Mouse (Mus musculus) liver, postnatal 0 days (tissue): ENCODE measurements at regions not wholly inside any gene's neighbourhood (a gene's known extent, or its start where the extent isn't known, plus 50 kb on each side); places are given as distances from the start of the nearest gene placed in this dataset.
A peak's percentile ranks its signal among the peaks of the same experiment; 100 is the strongest.
"Not testable (repeated sequence)": the region's sequence is repeated elsewhere in the genome, so short reads cannot be mapped to it uniquely, and the experiment has no call there.

ENCODE experiments used
- ATAC-seq: fragments of 200-750 bp; cut with Nextera tagmentation; 2 replicates; pipeline ENCODE4 v1.8.0; 2017; ENCODE audit warnings: mild to moderate bottlenecking, moderate library complexity
- DNase-seq: peaks from one replicate; pipeline ENCODE4 v3.0.0-alpha.2; 2016
- H3K27ac ChIP-seq: fragments of 300-500 bp; sonication (generic); 2 replicates; pipeline ENCODE4 v1.5.1; 2014; ENCODE audit warnings: antibody characterized with exemption, moderate library complexity, mild to moderate bottlenecking, low read depth
- H3K27me3 ChIP-seq: fragments of 300-500 bp; sonication (generic); 2 replicates; pipeline ENCODE4 v1.6.1; 2014; ENCODE audit warnings: low read length, control low read depth, mixed read lengths; ENCODE audit not compliant: insufficient read depth
- H3K36me3 ChIP-seq: fragments of 300-500 bp; sonication (generic); replicated peaks from 2 replicates; pipeline ENCODE4 v1.6.1; 2014; ENCODE audit warnings: mild to moderate bottlenecking, control low read depth, low read length, moderate library complexity, mixed read lengths; ENCODE audit not compliant: insufficient read depth
- H3K4me1 ChIP-seq: fragments of 300-500 bp; sonication (generic); 2 replicates; pipeline ENCODE4 v1.6.1; 2014; ENCODE audit warnings: antibody characterized with exemption, mild to moderate bottlenecking, control low read depth; ENCODE audit not compliant: insufficient read depth
- H3K4me2 ChIP-seq: fragments of 300-500 bp; sonication (generic); 2 replicates; pipeline ENCODE4 v1.6.1; 2014; ENCODE audit warnings: low read depth, mild to moderate bottlenecking, low read length, moderate library complexity, mixed read lengths
- H3K4me3 ChIP-seq: fragments of 300-500 bp; sonication (generic); 2 replicates; pipeline ENCODE4 v1.5.1; 2014; ENCODE audit warnings: low read depth, low read length
- H3K9ac ChIP-seq: fragments of 300-500 bp; sonication (generic); replicated peaks from 2 replicates; pipeline ENCODE4 v1.6.1; 2014; ENCODE audit warnings: mild to moderate bottlenecking, moderate library complexity
- H3K9me3 ChIP-seq: fragments of 300-500 bp; sonication (generic); 2 replicates; pipeline ENCODE4 v1.6.1; 2016; ENCODE audit warnings: mild to moderate bottlenecking, control low read depth, low read length, mixed read lengths
- CTCF ChIP-seq: sonication (generic); IDR thresholded peaks from 2 replicates; pipeline ENCODE4 v1.5.1; 2016; ENCODE audit warnings: antibody characterized with exemption, low read depth
- EP300 ChIP-seq: IDR thresholded peaks from 2 replicates; pipeline ENCODE4 v1.6.1; 2016; ENCODE audit warnings: antibody characterized with exemption, low read depth, mild to moderate bottlenecking
- WGBS: fragments of 180-500 bp; shearing (Covaris S2); extraction: QIAGEN DNeasy Blood & Tissue Kit; methylation state at CpG from one replicate; pipeline ENCODE4 v1.1.7; 2014; ENCODE audit not compliant: insufficient replicate concordance; 5-methylcytosine and 5-hydroxymethylcytosine counted together

DNA sequence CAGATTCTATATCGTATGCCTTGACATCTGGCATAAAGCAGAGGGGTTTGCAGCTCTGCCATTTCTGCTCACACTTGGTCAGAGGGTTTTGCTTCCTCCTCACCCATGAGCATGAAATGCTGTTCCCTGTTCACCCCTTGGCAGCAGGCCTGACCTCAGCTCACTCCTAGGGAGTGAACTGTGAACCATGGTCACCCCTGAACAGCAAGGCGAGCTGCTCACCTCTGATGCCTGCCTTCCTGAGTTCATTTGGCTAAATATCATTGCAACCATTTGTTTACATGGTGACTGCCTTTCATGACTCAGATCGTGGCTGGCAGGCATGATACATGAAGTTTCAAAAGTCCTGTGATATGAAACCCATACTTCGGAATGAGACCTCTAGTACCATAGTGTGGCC, 418.2 kb downstream of the Tcerg1l start:
- TF ChIP-seq CTCF (no peak), EP300 (no peak)
- H3K27ac ChIP-seq: no peak overlapping the region
- no peak overlapping the region for H3K4me3 ChIP-seq
- H3K36me3 ChIP-seq: no peaks in the 10 kb centered on the region
- H3K27me3 ChIP-seq: no peaks in the 10 kb centered on the region
- ATAC-seq (no peak), DNase-seq (no peak)
- H3K4me1 ChIP-seq: no peaks in the 10 kb centered on the region
- no peaks in the 10 kb centered on the region for H3K9me3 ChIP-seq
- no peak overlapping the region for H3K9ac ChIP-seq
- WGBS: 71% methylated on average over 4 of the region's 4 CpGs
- H3K4me2 ChIP-seq: no peak overlapping the region

DNA sequence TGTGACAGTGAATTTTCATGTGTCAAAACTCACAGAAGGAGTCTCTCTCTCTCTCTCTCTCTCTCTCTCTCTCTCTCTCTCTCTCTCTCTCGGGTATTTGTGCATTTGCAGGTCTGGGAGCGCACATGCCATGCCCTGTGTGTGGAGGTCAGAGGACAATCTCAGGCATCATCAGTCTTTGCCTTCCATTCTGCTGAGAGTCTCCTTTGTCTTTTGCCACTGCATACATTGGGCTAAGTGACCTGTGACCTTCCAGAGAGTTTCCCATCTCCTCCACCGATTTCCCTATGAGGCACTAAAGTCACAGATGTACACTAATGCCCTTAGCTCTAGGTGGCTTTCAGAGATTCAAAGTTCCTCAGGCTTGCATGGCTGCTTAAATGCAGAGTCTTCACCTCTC, 391.7 kb downstream of the Tcerg1l start:
- Histone ChIP-seq H3K36me3 (no peaks in the 10 kb centered on the region), H3K9me3 (no peaks in the 10 kb centered on the region), H3K27me3 (no peaks in the 10 kb centered on the region), H3K4me3 (no peak overlapping the region), H3K9ac (no peak overlapping the region), H3K4me2 (no peak overlapping the region), H3K4me1 (no peaks in the 10 kb centered on the region), H3K27ac (no peak overlapping the region)
- TF ChIP-seq EP300 (no peak), CTCF (no peak)
- DNase-seq (no peak), ATAC-seq (no peak)
- 48% methylated on average over 3 of the region's 3 CpGs for WGBS

DNA sequence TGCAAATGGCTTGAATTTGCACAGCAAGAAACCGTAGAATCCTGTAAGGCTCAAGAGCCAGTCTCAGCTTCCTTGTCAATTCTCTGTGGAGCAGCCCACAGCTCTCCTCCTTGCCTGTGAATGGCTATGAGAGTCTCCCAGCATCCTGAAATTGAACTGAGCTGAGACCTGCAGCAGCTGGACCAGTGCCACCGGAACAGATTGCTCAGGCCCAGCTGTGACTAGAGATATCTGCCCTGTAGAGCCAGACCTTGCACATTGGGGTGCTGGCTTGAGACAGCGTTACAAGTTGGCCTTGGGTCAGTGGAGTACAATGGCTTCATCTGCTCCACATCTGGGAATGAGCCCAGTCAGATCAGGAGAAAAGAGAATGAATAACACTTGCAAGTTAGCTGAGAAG, 390.6 kb downstream of the Tcerg1l start:
- Histone ChIP-seq H3K27ac (no peak overlapping the region), H3K9ac (no peak overlapping the region), H3K36me3 (no peaks in the 10 kb centered on the region), H3K4me1 (no peaks in the 10 kb centered on the region), H3K4me2 (no peak overlapping the region), H3K4me3 (no peak overlapping the region), H3K9me3 (no peaks in the 10 kb centered on the region), H3K27me3 (no peaks in the 10 kb centered on the region)
- ATAC-seq (peak; percentile 17; the same call in 1 of the 2 replicates), DNase-seq (no peak)
- TF ChIP-seq CTCF (no peak), EP300 (no peak)
- 51% methylated on average over 3 of the region's 3 CpGs for WGBS

DNA sequence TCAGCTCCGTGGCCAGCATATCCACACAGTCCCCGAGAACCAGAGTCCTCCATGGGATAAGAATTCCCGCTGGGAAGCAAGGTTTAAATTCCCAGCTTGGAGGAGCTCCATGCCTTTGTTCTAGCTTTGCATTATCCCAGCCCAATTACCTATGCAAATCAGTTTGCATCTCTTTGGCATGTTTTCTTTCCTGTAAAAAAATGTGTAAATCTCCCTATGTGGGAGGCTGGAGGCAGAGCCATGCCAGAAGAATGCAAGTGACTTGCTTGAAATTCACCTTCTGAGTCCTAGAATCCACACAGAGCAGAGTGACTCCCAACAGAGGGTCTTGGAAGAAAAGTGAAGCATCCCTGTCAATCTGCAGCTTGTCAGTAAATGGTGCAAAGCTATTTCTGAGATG, 388.9 kb downstream of the Tcerg1l start:
- Histone ChIP-seq H3K4me1 (no peaks in the 10 kb centered on the region), H3K36me3 (no peaks in the 10 kb centered on the region), H3K27me3 (no peaks in the 10 kb centered on the region), H3K9ac (no peak overlapping the region), H3K4me2 (no peak overlapping the region), H3K9me3 (no peaks in the 10 kb centered on the region), H3K4me3 (no peak overlapping the region), H3K27ac (no peak overlapping the region)
- WGBS: 40% methylated on average over 3 of the region's 3 CpGs
- DNase-seq (no peak), ATAC-seq (no peak)
- TF ChIP-seq EP300: no peak
- TF ChIP-seq CTCF: no peak

DNA sequence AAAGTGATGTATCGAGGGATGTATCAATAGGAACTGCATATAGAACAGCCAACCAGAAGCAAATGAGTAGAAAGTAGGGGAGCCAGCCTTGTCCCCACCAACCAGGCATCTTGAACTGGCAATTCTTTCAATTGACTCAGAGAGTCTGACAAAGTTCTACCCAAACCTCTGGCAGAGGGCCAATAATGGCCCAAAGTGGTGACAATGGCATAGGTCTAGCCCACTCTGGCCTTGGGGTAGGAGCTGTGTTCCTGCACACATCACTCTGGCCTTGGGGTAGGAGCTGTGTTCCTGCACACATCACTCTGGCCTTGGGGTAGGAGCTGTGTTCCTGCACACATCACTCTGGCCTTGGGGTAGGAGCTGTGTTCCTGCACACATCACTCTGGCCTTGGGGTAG, 373.5 kb downstream of the Tcerg1l start:
- not testable (repeated sequence) for H3K9me3 ChIP-seq, H3K36me3 ChIP-seq, H3K27ac ChIP-seq, H3K4me1 ChIP-seq, ATAC-seq, H3K4me3 ChIP-seq, H3K9ac ChIP-seq, H3K27me3 ChIP-seq, H3K4me2 ChIP-seq, DNase-seq
- 78% methylated on average over 1 of the region's 1 CpGs for WGBS

DNA sequence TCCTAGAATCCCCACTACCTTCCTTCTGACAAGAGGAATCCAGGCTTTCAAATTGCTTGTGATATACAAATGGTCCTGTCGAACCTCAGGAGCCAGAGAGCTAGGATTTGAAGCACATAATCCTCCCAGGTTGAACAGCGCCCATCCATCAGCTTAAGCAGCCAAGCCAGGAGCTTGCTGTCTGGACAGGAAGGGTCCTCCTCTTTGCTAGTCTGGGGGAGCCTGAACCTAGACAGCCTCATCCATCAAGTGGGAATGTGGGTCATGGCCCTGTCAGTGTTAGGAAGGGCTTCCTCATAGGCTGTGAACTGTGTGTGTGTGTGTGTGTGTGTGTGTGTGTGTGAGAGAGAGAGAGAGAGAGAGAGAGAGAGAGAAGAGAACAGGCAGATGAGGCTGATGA, 345.8 kb downstream of the Tcerg1l start:
- DNase-seq (no peak), ATAC-seq (no peak)
- TF ChIP-seq EP300 (no peak), CTCF (no peak)
- H3K4me1 ChIP-seq: no peaks in the 10 kb centered on the region
- no peaks in the 10 kb centered on the region for H3K36me3 ChIP-seq
- H3K27ac ChIP-seq: no peak overlapping the region
- 51% methylated on average over 2 of the region's 2 CpGs for WGBS
- H3K9me3 ChIP-seq: no peaks in the 10 kb centered on the region
- H3K4me2 ChIP-seq: no peak overlapping the region
- H3K9ac ChIP-seq: no peak overlapping the region
- H3K4me3 ChIP-seq: no peak overlapping the region
- H3K27me3 ChIP-seq: no peaks in the 10 kb centered on the region

DNA sequence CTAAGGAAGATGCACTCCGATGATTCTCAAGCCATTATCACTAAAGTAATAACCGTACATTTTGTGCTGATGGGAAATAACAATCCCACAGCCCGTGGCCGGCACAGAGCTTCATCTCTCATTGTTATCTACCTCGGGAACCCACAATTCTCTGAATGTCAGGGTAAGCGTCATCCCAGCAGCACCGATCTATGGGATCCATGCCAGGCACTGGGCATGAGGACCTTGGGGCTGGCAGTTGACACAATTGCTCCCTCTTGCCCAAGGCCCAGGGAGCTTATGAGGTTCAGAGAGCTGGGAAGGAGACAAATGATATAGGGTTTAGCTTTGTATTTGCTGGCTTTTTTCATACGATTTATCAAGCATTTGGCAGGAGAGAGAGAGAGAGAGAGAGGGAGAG, 342.8 kb downstream of the Tcerg1l start:
- H3K27me3 ChIP-seq: no peaks in the 10 kb centered on the region
- H3K9ac ChIP-seq: no peak overlapping the region
- ATAC-seq (no peak), DNase-seq (no peak)
- no peaks in the 10 kb centered on the region for H3K4me1 ChIP-seq
- no peak overlapping the region for H3K27ac ChIP-seq
- no peak for TF ChIP-seq CTCF
- TF ChIP-seq EP300: no peak
- H3K4me3 ChIP-seq: no peak overlapping the region
- no peaks in the 10 kb centered on the region for H3K9me3 ChIP-seq
- WGBS: 77% methylated on average over 8 of the region's 8 CpGs
- no peaks in the 10 kb centered on the region for H3K36me3 ChIP-seq
- no peak overlapping the region for H3K4me2 ChIP-seq
